Mouse (Mus musculus): ENCODE measurements at regions not wholly inside any gene's neighbourhood (a gene's known extent, or its start where the extent isn't known, plus 50 kb on each side); places are given as distances from the start of the nearest gene placed in this dataset.
"Not testable (repeated sequence)": the region's sequence is repeated elsewhere in the genome, so short reads cannot be mapped to it uniquely, and the experiment has no call there.

- DNase-seq, result no peak
Measured at GRCm38 (mm10) chr9:9342456-9343185, 103.7 kb upstream of the Arhgap42 start.

DNA sequence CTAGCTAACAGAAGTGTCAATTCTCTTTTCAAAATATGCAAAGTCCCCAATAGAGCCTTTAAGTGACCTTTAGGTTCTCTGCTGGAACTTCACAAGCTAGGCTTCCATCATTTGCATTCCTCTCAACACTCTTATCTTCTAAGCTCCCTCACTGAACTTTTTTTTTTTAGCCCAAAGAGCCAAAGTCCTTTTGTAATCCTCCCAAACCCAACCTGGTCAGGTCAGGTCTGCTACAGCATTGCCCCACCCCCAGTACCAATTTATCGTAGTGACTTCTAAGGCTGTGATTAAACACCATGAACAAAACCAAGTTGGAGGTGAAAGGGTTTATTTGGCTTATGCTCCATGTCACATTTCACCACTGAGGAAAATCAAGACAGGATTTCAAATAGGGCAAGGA lies 79.7 kb upstream of the Arhgap42 start:
- no peak for DNase-seq

GRCm38 (mm10) chr9:9316021-9316420 lies 77.1 kb upstream of the Arhgap42 start:
- no peak for DNase-seq

DNA sequence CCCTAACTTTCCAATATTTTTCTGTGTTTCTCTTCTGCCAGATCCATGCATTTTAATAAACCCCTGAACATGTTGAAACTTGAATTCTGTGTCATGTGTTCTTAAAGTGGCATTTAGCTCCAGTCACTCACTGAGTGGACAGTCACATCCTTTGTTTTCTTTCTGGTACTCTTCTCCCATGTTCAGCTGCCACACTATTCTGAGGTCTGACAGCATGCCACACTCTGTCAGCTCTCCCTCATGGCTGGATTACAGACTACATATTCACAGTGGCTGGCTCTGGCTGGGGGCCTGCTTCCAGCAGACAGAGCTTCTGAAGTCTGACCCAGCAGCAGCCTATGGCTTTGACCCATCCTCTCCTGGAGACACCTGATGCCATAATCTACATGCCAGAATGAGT lies 73.4 kb upstream of the Arhgap42 start:
- DNase-seq, result no peak

GRCm38 (mm10) chr9:9311627-9312265 lies 72.8 kb upstream of the Arhgap42 start:
- DNase-seq, result no peak

DNA sequence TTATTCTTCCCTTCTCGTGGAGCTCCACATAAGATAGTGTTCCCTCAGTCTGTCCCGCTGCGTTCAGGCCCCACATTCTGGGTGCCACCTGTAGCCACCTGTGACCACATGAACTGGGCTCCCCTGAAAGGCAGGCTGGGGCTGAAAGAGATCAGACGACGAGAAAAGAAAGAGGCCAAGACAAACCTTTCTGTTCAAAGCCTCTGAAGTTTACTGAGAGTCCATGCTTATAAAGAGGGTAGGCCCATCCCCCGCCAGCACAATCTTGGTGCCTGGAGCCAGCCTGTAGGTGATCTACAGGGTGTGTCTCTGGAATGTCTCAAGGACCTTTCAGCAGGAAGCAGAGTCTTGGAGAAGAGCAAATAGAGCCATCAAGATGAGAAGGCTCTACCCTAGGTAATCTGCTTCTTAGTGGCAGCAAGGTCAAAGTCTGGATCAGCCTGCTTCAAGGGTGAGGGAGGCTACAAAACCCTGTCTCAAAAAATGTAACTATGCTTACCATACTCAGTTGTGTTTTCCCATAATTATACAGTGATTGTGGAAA lies 72.2 kb upstream of the Arhgap42 start:
- DNase-seq, result not testable (repeated sequence)

DNA sequence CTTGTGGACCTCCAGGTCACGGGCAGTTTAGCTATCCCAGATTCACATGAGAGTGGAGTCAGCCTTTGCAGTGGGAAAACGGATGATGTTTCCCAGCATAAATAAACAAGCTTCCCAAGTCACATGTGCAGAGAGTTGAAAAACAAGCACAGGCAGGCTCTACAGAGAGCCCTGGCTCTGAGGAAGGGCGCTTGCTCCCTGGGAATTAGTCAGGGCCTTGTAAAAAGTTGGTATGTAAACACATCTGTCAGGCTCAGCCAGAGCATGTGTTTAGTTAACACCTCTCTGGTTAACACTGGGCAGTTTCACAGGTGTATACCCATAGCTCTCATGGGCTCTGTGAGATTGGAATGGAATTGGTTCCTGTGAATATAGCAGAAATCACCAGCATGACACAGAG lies 51.9 kb upstream of the Arhgap42 start:
- no peak for DNase-seq

- no peak for DNase-seq
Measured at GRCm38 (mm10) chr9:9289570-9289969, 50.7 kb upstream of the Arhgap42 start.
